Mouse (Mus musculus) liver, embryonic 12.5 days (tissue): ENCODE measurements at regions not wholly inside any gene's neighbourhood (a gene's known extent, or its start where the extent isn't known, plus 50 kb on each side); places are given as distances from the start of the nearest gene placed in this dataset.

Experiments
- ATAC-seq: fragments of 200-750 bp; cut with Nextera tagmentation; 2 replicates; pipeline ENCODE4 v1.8.0; 2017; ENCODE audit warnings: moderate number of reproducible peaks, mild to moderate bottlenecking, moderate library complexity
- H3K27ac ChIP-seq: fragments of 300-500 bp; sonication (generic); 2 replicates; pipeline ENCODE4 v1.5.1; 2016; ENCODE audit warnings: mild to moderate bottlenecking
- H3K27me3 ChIP-seq: fragments of 300-500 bp; sonication (generic); replicated peaks from 2 replicates; pipeline ENCODE4 v1.6.1; 2016; ENCODE audit warnings: mild to moderate bottlenecking, moderate library complexity
- H3K36me3 ChIP-seq: fragments of 300-500 bp; sonication (generic); 2 replicates; pipeline ENCODE4 v1.6.1; 2016; ENCODE audit warnings: mild to moderate bottlenecking, moderate library complexity
- H3K4me1 ChIP-seq: fragments of 300-500 bp; sonication (generic); 2 replicates; pipeline ENCODE4 v1.6.1; 2016
- H3K4me2 ChIP-seq: fragments of 300-500 bp; sonication (generic); 2 replicates; pipeline ENCODE4 v1.6.1; 2016; ENCODE audit warnings: mild to moderate bottlenecking, moderate library complexity
- H3K4me3 ChIP-seq: fragments of 300-500 bp; sonication (generic); 2 replicates; pipeline ENCODE4 v1.5.1; 2016; ENCODE audit warnings: mild to moderate bottlenecking, moderate library complexity
- H3K9ac ChIP-seq: fragments of 300-500 bp; sonication (generic); 2 replicates; pipeline ENCODE4 v1.6.1; 2016; ENCODE audit warnings: mild to moderate bottlenecking, moderate library complexity
- H3K9me3 ChIP-seq: fragments of 300-500 bp; sonication (generic); replicated peaks from 2 replicates; pipeline ENCODE4 v1.6.1; 2016; ENCODE audit warnings: mild to moderate bottlenecking, moderate library complexity
- WGBS: fragments of 180-500 bp; shearing (Covaris S2); methylation state at CpG from one replicate; pipeline ENCODE4 v1.1.7; 2016; ENCODE audit not compliant: insufficient replicate concordance; 5-methylcytosine and 5-hydroxymethylcytosine counted together

DNA sequence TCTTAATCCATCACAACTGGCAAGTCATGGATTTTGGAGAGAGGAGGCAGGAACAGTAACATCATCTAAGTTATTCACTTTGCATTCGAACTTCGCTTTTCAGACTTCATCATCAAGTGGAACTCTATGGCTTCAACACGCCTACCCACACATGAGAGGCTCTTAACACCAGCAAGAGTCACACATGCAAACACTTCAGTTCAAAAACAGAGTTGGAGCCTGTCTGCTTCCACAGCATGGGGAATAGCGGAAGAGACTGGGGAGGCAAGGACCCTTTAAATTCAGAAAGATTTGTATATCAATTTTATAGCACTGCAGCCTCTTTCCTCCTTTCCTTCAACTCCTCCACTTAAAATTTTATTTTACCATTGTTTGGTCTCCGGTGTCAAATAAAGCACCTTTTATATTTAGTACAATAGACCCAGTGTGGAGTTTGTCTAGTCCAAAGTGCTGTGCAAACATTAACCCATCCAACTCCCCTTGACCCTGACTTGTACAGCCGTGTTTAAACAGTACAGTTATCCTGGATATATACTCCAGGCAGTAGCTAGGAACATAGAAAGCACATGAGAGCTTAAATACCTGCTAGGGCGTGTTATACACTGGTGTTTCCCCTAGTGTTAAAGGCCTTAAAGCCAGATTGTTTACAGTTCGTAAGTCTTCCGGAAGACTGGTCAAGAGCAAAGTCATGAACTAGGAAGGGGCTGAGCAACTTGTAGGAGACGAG lies 203.5 kb downstream of the Fgf9 start:
- Histone ChIP-seq H3K27me3 (no peaks in the 10 kb centered on the region), H3K9me3 (no peaks in the 10 kb centered on the region), H3K27ac (no peak overlapping the region), H3K4me3 (no peak overlapping the region), H3K9ac (no peak overlapping the region), H3K4me1 (no peaks in the 10 kb centered on the region), H3K36me3 (no peaks in the 10 kb centered on the region), H3K4me2 (no peak overlapping the region)
- ATAC-seq, result no peak
- WGBS, result 68% methylated on average over 10 of the region's 10 CpGs

GRCm38 (mm10) chr14:58265373-58265772 lies 195.0 kb downstream of the Fgf9 start:
- Histone ChIP-seq H3K9me3 (no peaks in the 10 kb centered on the region), H3K36me3 (no peaks in the 10 kb centered on the region), H3K4me3 (no peak overlapping the region), H3K27me3 (no peaks in the 10 kb centered on the region), H3K4me2 (no peak overlapping the region), H3K4me1 (no peaks in the 10 kb centered on the region), H3K9ac (no peak overlapping the region), H3K27ac (no peak overlapping the region)
- no peak for ATAC-seq
- WGBS, result 47% methylated on average over 7 of the region's 7 CpGs

DNA sequence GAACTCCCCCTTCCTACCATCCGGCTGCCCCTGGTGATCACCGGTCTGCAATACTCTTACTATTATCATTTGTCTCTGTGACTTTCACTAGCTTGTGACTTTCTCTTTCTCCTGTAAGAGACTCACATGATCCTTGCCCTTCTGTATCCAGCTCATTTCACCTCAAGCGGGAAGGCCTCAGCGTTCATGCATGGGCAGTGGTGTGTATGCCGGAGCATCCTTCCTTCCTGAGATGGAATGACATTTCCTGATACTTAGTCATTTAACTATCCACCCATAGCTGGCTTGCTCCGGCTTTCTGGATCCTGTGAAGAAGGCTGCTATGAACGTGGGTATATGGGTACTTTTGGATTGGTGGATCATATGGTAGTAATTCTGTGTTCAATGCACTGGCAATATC lies 194.1 kb downstream of the Fgf9 start:
- ATAC-seq, result no peak
- Histone ChIP-seq H3K4me3 (no peak overlapping the region), H3K4me1 (no peaks in the 10 kb centered on the region), H3K36me3 (no peaks in the 10 kb centered on the region), H3K27ac (no peak overlapping the region), H3K27me3 (no peaks in the 10 kb centered on the region), H3K9me3 (no peaks in the 10 kb centered on the region), H3K4me2 (no peak overlapping the region), H3K9ac (no peak overlapping the region)
- 74% methylated on average over 7 of the region's 7 CpGs for WGBS

DNA sequence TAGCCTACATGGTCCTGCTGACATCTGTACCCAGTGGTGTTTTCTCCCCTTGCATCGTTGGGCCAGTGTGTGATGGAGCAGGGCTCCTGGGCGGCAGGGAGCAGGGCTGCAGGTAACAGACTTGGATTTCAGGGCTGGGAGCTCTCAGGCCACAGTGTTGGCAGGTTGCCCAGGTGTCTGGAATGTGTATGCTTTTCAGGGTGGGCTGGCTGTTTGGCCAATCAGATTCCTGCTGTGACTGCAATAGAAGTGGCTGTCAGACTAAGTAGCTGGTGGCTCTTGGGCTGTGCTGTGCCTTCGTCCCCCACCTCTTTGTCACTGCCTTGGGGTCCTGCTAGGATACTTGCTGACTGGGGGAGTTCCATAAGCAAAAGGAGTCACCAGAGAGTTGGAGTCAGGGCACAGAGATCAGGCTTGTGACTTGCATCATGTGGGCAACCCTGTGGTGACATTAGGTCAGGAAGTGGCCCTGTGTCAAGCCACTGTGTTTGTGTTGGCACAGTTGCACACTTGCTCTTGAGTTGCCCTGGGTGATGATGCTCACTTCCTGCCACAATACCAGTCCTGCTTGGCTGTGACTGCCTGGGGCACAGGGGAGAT lies 183.1 kb downstream of the Fgf9 start:
- H3K27ac ChIP-seq, result no peak overlapping the region
- H3K4me2 ChIP-seq, result no peak overlapping the region
- H3K9ac ChIP-seq, result no peak overlapping the region
- no peak for ATAC-seq
- no peaks in the 10 kb centered on the region for H3K4me1 ChIP-seq
- H3K4me3 ChIP-seq, result no peak overlapping the region
- 32% methylated on average over 3 of the region's 3 CpGs for WGBS
- no peaks in the 10 kb centered on the region for H3K27me3 ChIP-seq
- H3K36me3 ChIP-seq, result no peaks in the 10 kb centered on the region
- H3K9me3 ChIP-seq, result no peaks in the 10 kb centered on the region

- no peak overlapping the region for H3K4me2 ChIP-seq
- H3K36me3 ChIP-seq, result no peaks in the 10 kb centered on the region
- H3K27me3 ChIP-seq, result no peaks in the 10 kb centered on the region; the same call in 1 of the 2 replicates
- ATAC-seq, result no peak
- WGBS, result 59% methylated on average over 1 of the region's 1 CpGs
- H3K4me3 ChIP-seq, result no peak overlapping the region
- H3K4me1 ChIP-seq, result no peaks in the 10 kb centered on the region
- H3K27ac ChIP-seq, result no peak overlapping the region
- H3K9me3 ChIP-seq, result no peaks in the 10 kb centered on the region
- H3K9ac ChIP-seq, result no peak overlapping the region
Observed at GRCm38 (mm10) chr14:58225869-58226268, 155.5 kb downstream of the Fgf9 start.

- no peak for ATAC-seq
- WGBS, result 68% methylated on average over 3 of the region's 3 CpGs
- no peak overlapping the region for H3K4me3 ChIP-seq
- no peaks in the 10 kb centered on the region for H3K9me3 ChIP-seq
- H3K9ac ChIP-seq, result no peak overlapping the region
- no peaks in the 10 kb centered on the region for H3K4me1 ChIP-seq
- H3K27ac ChIP-seq, result no peak overlapping the region
- no peak overlapping the region for H3K4me2 ChIP-seq
- H3K36me3 ChIP-seq, result no peaks in the 10 kb centered on the region
- no peaks in the 10 kb centered on the region; the same call in 1 of the 2 replicates for H3K27me3 ChIP-seq
Observed at GRCm38 (mm10) chr14:58224419-58224818, 154.1 kb downstream of the Fgf9 start.

- Histone ChIP-seq H3K9me3 (no peaks in the 10 kb centered on the region), H3K4me3 (no peak overlapping the region), H3K4me2 (no peak overlapping the region), H3K4me1 (no peaks in the 10 kb centered on the region), H3K36me3 (no peaks in the 10 kb centered on the region), H3K27ac (no peak overlapping the region), H3K9ac (no peak overlapping the region), H3K27me3 (no peaks in the 10 kb centered on the region)
- 76% methylated on average over 1 of the region's 1 CpGs for WGBS
- ATAC-seq, result no peak
Observed at GRCm38 (mm10) chr14:58208401-58208800, 138.1 kb downstream of the Fgf9 start.

DNA sequence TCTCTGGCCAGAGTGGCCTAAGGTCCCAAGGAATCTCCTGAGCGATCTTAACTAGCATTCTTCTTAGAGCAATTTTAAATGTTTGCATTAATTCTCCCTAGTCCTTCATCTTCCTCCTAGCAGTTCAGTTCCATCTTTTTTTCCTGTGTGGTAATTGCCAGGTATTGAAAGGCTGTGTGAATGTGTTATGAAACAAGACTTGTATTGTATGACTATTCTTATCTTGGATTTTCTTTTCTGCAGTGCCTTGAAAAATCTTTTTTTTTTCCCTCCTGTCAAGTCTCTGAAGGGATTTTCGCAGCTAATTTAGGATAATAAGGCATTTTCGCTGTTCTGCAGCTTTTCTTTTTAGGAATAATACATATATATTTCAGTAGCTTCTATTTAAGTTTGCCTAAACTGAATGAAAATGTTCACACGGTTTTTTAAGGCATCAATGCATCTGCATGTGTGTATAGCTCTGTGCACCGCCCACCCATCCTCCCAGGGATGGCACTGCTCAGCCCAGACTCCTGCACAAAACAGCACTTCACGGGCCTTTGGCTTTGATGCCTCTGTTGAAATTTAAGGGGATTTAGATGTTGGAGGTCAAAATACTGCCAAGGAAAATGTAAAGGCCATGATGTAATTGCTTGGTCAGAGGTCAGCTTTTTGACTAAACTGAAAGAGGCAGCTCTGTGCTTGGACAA lies 132.4 kb downstream of the Fgf9 start:
- no peak overlapping the region for H3K4me3 ChIP-seq
- 50% methylated on average over 6 of the region's 6 CpGs for WGBS
- H3K27ac ChIP-seq, result no peak overlapping the region
- no peaks in the 10 kb centered on the region for H3K27me3 ChIP-seq
- H3K4me2 ChIP-seq, result no peak overlapping the region
- no peak overlapping the region for H3K9ac ChIP-seq
- no peaks in the 10 kb centered on the region for H3K36me3 ChIP-seq
- no peak for ATAC-seq
- H3K4me1 ChIP-seq, result no peaks in the 10 kb centered on the region
- no peaks in the 10 kb centered on the region for H3K9me3 ChIP-seq

DNA sequence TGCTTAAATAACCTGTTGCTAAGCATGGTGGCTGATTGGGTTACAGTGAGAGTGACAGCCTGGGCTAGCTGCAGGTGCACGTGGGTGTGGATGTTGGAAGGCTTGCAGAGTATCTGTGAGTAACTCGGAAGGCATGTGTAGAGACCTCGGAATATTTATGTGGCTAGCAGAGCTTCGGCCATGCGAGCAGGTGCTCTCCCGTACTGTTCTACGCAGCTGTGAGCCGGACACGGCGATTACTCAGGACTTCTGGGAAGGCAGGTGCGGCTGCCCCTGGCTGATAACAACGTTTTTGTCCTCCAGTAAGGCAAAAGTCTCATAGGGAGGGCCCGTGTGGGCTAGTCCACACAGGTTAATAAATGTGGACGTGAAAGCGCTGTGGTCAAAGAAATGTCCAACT lies 119.6 kb downstream of the Fgf9 start:
- Histone ChIP-seq H3K4me1 (no peaks in the 10 kb centered on the region), H3K27ac (no peak overlapping the region), H3K9me3 (no peaks in the 10 kb centered on the region), H3K36me3 (no peaks in the 10 kb centered on the region), H3K9ac (no peak overlapping the region), H3K4me3 (no peak overlapping the region), H3K4me2 (no peak overlapping the region), H3K27me3 (no peaks in the 10 kb centered on the region)
- 75% methylated on average over 15 of the region's 15 CpGs for WGBS
- no peak for ATAC-seq

- 42% methylated on average over 5 of the region's 5 CpGs for WGBS
Observed at GRCm38 (mm10) chr14:58182869-58183268, 112.5 kb downstream of the Fgf9 start.

GRCm38 (mm10) chr14:58180724-58181123 lies 110.4 kb downstream of the Fgf9 start:
- Histone ChIP-seq H3K9ac (no peak overlapping the region), H3K4me1 (no peaks in the 10 kb centered on the region), H3K9me3 (no peaks in the 10 kb centered on the region; the same call in 1 of the 2 replicates), H3K4me3 (no peak overlapping the region), H3K36me3 (no peaks in the 10 kb centered on the region), H3K27me3 (no peaks in the 10 kb centered on the region), H3K27ac (no peak overlapping the region), H3K4me2 (no peak overlapping the region)
- ATAC-seq, result no peak

More at GRCm38 (mm10) chr14:58182869-58183268, 112.5 kb downstream of the Fgf9 start:
- Histone ChIP-seq H3K4me3 (no peak overlapping the region), H3K36me3 (no peaks in the 10 kb centered on the region), H3K4me2 (no peak overlapping the region), H3K9ac (no peak overlapping the region), H3K4me1 (no peaks in the 10 kb centered on the region), H3K27me3 (no peaks in the 10 kb centered on the region), H3K27ac (no peak overlapping the region), H3K9me3 (no peaks in the 10 kb centered on the region; the same call in 1 of the 2 replicates)
- ATAC-seq, result no peak

- WGBS, result 63% methylated on average over 5 of the region's 5 CpGs
- H3K36me3 ChIP-seq, result no peaks in the 10 kb centered on the region
- no peak overlapping the region for H3K4me3 ChIP-seq
- no peak overlapping the region for H3K9ac ChIP-seq
- H3K27me3 ChIP-seq, result no peaks in the 10 kb centered on the region
- H3K27ac ChIP-seq, result no peak overlapping the region
- ATAC-seq, result no peak
- H3K4me2 ChIP-seq, result no peak overlapping the region
- no peaks in the 10 kb centered on the region for H3K4me1 ChIP-seq
- H3K9me3 ChIP-seq, result no peaks in the 10 kb centered on the region; the same call in 1 of the 2 replicates
Observed at GRCm38 (mm10) chr14:58175651-58176363, 105.5 kb downstream of the Fgf9 start.
